Mouse (Mus musculus) ZHBTc4 (cell line): ENCODE results near the gene Cntnap5a.

Experiments
- DNase-seq: peaks from one replicate; pipeline ENCODE4 v3.0.0-alpha.2; 2011; ENCODE audit warnings: low read depth, low spot score

Cntnap5a gene

DNA sequence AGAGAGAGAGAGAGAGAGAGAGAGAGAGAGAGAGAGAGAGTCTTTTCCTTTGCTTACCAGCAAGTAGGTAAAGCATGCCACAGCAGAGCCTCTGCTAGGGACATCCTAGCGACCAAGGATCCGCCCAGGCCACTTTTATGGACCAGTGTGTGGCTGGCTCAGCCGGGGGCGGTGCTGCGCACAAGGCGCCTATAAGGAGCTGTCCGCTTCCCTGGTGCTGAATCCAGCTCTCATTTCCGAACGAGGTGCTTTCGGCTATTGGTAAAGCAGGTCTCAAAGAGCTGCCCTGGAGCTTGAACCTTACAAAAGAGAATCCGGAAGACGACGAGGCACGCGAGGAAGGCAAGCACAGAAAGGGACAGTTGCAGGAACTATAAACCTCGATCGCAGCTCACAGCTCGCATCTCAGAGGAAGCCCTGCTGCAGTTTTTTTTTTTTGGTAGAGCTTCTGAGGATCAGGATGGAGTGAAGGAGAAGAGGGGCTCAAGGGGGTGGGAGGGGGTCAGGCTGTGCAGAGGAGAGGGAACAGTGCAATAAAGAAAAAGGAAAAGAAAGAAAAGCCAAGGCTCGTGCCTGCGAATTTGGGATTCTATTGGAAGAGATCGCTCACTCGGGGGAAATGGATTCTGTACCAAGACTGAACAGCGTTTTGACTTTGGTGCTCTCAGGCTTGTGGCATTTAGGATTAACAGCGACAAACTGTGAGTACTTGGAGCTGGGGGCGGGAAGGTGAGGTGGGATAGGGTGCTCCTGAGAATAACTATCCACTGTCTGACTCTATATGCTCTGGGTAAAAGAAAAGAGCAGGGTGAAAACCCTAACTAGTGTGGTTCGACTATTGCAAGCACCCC is at the start of gene Cntnap5a:
TSS of gene Cntnap5a (plus strand) at position 239 of the 851 bp plus-strand sequence.
- peak; percentile 78 for DNase-seq

- DNase-seq = no peak
Observed at GRCm38 (mm10) chr1:115646921-115647320, 37.6 kb upstream of the Cntnap5a start.

- DNase-seq = no peak
Observed at GRCm38 (mm10) chr1:115658343-115659064, 26.1 kb upstream of the Cntnap5a start.

DNA sequence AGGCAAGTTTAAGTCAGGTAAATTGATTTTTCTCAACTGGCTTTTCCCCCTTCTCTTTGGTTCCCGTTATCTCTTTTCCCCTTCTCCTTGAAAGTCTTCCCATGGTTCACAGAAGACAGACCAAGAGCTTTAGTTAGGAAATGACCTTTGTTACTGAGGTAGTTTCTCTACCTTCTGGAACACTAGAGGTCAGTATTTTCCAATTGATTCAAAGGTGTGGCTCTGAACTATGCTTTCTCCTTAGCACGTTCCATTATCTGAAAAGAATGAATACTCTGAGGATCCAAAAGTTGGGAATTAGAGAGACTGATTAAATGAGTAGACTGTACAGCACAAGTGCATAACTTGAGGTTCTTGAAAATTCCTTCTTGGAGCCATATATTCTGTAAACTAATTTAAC is 1.9 kb downstream of the Cntnap5a start:
- no peak for DNase-seq

- DNase-seq = no peak
Observed at GRCm38 (mm10) chr1:115699798-115700197, 15.2 kb downstream of the Cntnap5a start.

GRCm38 (mm10) chr1:115742556-115742955 is 58.0 kb downstream of the Cntnap5a start:
- DNase-seq = no peak

DNA sequence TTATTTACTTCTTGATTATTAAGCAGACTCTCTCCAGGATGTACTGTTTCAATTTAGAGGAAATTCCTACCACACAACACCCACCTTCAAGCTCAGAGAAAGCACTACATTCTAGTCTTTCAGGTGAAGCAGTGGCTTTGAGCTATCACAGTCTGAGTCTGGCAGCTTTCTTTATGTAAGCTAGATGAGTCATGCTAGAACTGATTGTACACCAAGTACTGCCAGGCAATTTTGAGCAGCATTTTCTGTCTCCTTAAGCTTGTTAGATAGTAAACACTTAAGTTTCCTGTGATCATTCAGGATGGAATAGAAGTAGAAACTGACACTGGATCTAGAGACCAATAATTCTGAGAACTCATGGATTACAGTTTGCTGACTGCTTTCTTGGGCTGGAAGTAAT is 61.0 kb downstream of the Cntnap5a start:
- DNase-seq = no peak

DNA sequence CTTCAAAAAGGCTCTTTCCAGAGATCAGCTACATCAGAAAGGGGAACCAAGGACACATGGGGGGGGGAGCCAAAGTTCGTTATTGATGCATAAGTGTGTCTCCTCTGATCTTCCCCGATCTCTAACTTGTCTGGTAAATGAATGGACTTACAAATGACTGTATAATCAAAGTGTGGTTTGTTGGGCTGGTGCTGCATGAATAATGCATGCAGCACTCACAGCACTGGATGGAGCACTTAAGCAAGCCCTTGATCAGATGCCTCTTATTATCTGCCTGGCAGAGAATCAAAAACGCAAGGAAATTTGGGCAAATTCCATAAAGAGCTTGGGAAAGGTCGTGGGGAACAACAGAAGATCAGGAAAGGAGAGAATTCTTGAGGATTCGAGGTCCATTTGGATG is 100.2 kb downstream of the Cntnap5a start:
- DNase-seq = peak; percentile 2

DNA sequence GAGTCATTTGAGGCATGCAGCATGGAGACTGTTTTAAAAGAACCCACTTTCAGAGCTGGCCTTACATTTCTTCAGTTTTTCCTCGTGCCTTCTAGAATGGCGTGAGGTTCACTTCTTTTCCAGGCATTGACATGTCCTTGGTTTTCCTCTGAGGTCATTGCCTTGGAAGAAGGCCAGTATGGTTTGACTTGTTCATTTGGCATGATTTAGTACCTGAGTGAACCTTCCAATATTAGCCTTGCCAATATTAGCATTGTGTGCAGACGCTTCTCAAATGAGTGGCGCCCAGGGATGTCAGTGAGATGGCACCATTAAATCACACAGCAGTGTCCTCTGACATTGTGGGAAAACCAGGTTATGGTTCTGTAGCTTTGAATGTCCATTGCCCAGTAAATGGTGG is 158.0 kb downstream of the Cntnap5a start:
- DNase-seq = no peak

DNA sequence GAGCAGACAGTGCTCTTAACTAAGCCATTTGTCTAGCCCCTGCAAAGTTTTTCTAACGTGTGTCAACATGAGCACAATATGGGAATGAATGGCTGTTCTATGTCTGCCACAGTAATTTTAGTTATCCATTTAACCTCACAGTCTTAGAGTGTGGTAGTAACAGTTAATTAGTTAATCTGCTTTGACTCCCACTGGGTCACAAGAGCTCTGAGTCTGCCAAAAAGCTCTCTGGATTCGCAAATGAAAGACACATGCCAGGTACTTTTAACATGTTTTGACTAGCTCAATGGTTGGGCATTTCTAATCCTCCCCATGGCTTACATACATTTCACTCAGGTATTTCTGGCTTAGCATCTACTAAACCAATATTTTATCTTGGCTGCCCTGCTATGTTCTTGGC is 163.0 kb downstream of the Cntnap5a start:
- DNase-seq = no peak

- no peak for DNase-seq
Observed at GRCm38 (mm10) chr1:115852206-115852605, 167.7 kb downstream of the Cntnap5a start.

GRCm38 (mm10) chr1:115918396-115918795 is 233.8 kb downstream of the Cntnap5a start:
- DNase-seq = no peak

- DNase-seq = no peak
Observed at GRCm38 (mm10) chr1:115925953-115926665, 241.6 kb downstream of the Cntnap5a start.

- no peak for DNase-seq
Observed at GRCm38 (mm10) chr1:115932045-115932444, 247.5 kb downstream of the Cntnap5a start.

GRCm38 (mm10) chr1:115945892-115946291 is 261.3 kb downstream of the Cntnap5a start:
- no peak for DNase-seq

- DNase-seq = no peak
Observed at GRCm38 (mm10) chr1:115956528-115956927, 272.0 kb downstream of the Cntnap5a start.

DNA sequence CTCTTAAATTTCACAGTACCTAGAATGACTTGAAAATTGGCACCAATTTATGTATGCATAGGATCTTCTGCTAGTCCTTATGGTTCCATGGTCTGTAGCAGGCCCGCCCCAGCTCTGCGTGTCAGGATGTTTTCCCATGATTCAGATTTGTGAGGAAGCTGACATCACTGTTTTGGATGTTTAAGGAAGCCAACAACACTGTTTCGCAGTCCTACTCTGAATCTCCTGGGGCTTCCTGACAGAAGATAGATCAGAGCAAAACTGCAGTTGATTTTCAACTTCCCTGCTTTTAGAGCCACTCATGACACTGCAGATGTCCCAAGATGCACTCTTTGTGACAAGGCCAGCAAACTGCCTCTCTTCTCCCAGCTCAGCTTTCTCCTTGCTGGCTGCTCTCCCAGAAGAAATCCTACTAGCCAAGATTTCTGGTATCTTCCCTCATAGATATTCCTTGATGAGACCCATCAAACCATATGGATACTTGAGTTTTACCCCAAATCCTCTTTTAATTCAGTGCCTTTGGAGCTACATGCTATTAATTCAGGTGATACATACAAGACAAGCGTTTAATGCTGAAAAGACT is 280.5 kb downstream of the Cntnap5a start:
- no peak for DNase-seq

- no peak for DNase-seq
Observed at GRCm38 (mm10) chr1:115990204-115990603, 305.6 kb downstream of the Cntnap5a start.

- DNase-seq = no peak
Observed at GRCm38 (mm10) chr1:116015768-116016167, 331.2 kb downstream of the Cntnap5a start.

GRCm38 (mm10) chr1:116029653-116030052 is 345.1 kb downstream of the Cntnap5a start:
- DNase-seq = peak; percentile 9

DNA sequence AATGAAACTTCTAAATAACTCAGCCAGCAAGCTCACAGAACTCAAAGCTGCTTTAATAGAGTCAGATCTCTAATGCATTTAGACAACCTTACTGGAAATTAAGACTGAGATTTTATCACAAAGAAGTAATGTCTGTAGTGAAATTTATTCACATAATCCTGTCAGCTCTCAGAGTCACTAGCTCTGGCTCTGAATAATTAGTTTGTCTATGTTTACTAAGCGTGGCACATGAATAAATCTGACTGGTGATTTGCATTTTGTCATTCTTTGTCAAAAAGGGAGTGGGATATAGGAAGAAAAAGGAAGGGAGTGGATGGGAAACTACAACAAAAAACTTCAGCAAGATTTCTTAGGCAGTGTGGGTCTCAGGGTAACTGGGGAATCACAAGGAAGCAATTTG is 351.3 kb downstream of the Cntnap5a start:
- DNase-seq = no peak

DNA sequence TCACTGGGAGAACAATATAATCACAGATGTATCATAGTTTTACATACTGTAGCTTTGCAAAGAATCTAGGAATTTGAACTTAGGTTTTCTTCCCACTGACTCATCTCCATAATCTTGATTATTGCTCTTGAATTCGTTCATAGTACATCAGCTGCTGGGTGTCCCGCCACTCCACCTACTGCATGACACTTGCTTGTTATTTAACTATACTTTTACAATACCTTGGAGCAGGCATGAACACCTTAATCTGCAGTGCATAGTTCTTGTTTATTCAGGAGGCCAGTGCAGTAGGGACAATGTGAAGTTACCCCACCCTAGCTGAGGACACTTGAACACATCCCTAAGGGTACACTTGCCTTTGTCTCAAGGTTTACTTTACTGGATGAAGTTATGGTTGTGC is 352.3 kb downstream of the Cntnap5a start:
- DNase-seq = no peak
